Mouse (Mus musculus) bone marrow, adult 2 months (tissue): ENCODE measurements around the gene Evc.

Source experiments
- CTCF ChIP-seq: fragments of 200-500 bp; IDR thresholded peaks from 2 replicates; pipeline ENCODE4 v1.5.1; 2011; ENCODE audit warnings: low read length, control low read depth; ENCODE audit not compliant: control insufficient read depth, insufficient read depth
- POLR2A ChIP-seq: fragments of 200-500 bp; IDR thresholded peaks from 2 replicates; pipeline ENCODE4 v1.6.1; 2011; ENCODE audit warnings: low read depth, mild to moderate bottlenecking, control low read depth, low read length, borderline replicate concordance; ENCODE audit not compliant: control insufficient read depth

DNA sequence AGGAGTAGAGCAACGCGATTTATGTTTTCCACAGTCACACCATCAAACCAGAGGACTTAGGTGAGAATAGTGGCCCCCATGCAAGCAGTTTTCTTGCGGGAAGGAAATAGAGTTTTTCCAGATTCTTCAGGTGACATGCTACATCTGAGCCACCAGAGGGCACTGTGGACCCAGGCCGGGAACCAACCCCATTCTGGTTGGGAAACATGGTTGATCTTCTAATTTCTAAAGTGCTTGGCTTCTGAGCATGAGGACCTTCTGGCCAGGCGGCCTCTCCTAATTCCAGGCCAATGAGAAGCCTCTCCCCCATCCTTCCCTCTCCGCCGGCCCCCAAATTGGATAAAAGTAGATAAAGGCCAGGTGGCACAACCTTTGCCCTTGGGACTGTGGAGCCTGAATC is 38.3 kb downstream of the Evc start:
- TF ChIP-seq CTCF (peak; percentile 70), POLR2A (no peak)
